In genomic region chr5:92813562-92813961, GRCm38 (mm10) we compare ENCODE assay signal across 15 mouse cellular contexts.
DNase-seq lines count a peak whose midpoint lies in the region; ATAC-seq and TF ChIP-seq lines count a peak whose summit lies in the region.
"Had no signal": no experiment of that assay in that cellular context is flagged by ENCODE, and none has a peak within 500 bp of the region (broad histone marks: within the 10 kb centered on the region; RNA-seq: fewer than 3 reads in every experiment).

No protein-coding gene starts in this region.

- H3K9ac ChIP-seq in heart, embryonic 11.5 days (ENCODE audit: low read depth, low read length): no peak overlapping the region
- H3K9ac ChIP-seq in intestine, embryonic 15.5 days: no peak overlapping the region
- no peak overlapping the region for H3K9ac ChIP-seq in intestine, postnatal 0 days (ENCODE audit: low read depth, low read length)
- no peak overlapping the region for H3K9ac ChIP-seq in lung, postnatal 0 days (replicated peaks; ENCODE audit: low read depth)
- H3K9ac ChIP-seq: limb, embryonic 15.5 days; liver, embryonic 15.5 days; neural tube, embryonic 13.5 days had no signal

- no peak overlapping the region for H3K4me3 ChIP-seq in heart, embryonic 10.5 days
- H3K4me3 ChIP-seq in heart, embryonic 11.5 days (ENCODE audit: low read depth, low read length): no peak overlapping the region
- H3K4me3 ChIP-seq in intestine, embryonic 15.5 days (replicated peaks): no peak overlapping the region
- H3K4me3 ChIP-seq in intestine, postnatal 0 days (ENCODE audit: low read depth, low read length): no peak overlapping the region
- no peak overlapping the region for H3K4me3 ChIP-seq in lung, postnatal 0 days (ENCODE audit: low read depth, low read length)
- no peak overlapping the region for H3K4me3 ChIP-seq in embryonic facial prominence, embryonic 10.5 days
- H3K4me3 ChIP-seq: gastrocnemius, adult 2 months; limb, embryonic 15.5 days; liver, embryonic 15.5 days; neural tube, embryonic 13.5 days had no signal

- H3K4me2 ChIP-seq in heart, embryonic 11.5 days: no peak overlapping the region
- H3K4me2 ChIP-seq in intestine, embryonic 15.5 days (replicated peaks): no peak overlapping the region
- H3K4me2 ChIP-seq in intestine, postnatal 0 days (replicated peaks; ENCODE audit: low read depth): no peak overlapping the region
- no peak overlapping the region for H3K4me2 ChIP-seq in lung, postnatal 0 days (replicated peaks; ENCODE audit: low read depth, low read length)
- H3K4me2 ChIP-seq: limb, embryonic 15.5 days; liver, embryonic 15.5 days; neural tube, embryonic 13.5 days had no signal

- peaks cover 4% of the 10 kb centered on the region; the same call in 1 of the 2 replicates for H3K36me3 ChIP-seq in heart, embryonic 10.5 days
- H3K36me3 ChIP-seq in heart, embryonic 11.5 days (ENCODE audit: control insufficient read depth, insufficient read depth, low read length): no peaks in the 10 kb centered on the region
- H3K36me3 ChIP-seq in intestine, embryonic 15.5 days: no peaks in the 10 kb centered on the region
- H3K36me3 ChIP-seq in intestine, postnatal 0 days (ENCODE audit: control insufficient read depth, insufficient read depth): no peaks in the 10 kb centered on the region
- H3K36me3 ChIP-seq in lung, postnatal 0 days (ENCODE audit: insufficient read depth, low read length): no peaks in the 10 kb centered on the region
- no peaks in the 10 kb centered on the region for H3K36me3 ChIP-seq in embryonic facial prominence, embryonic 10.5 days (replicated peaks)
- H3K36me3 ChIP-seq: limb, embryonic 15.5 days; liver, embryonic 15.5 days; neural tube, embryonic 13.5 days had no signal

- peak overlapping the region; percentile 59 for H3K27ac ChIP-seq in heart, embryonic 10.5 days
- no peak overlapping the region for H3K27ac ChIP-seq in heart, embryonic 11.5 days (ENCODE audit: low read depth, low read length)
- H3K27ac ChIP-seq in intestine, embryonic 15.5 days: 0 out of 2 replicates have a peak overlapping the region, but pooled peaks have one; percentile 36
- no peak overlapping the region for H3K27ac ChIP-seq in intestine, postnatal 0 days (ENCODE audit: low read depth, low read length)
- H3K27ac ChIP-seq in lung, postnatal 0 days (ENCODE audit: low read length): peak overlapping the region; percentile 6; the same call in 1 of the 2 replicates
- H3K27ac ChIP-seq in embryonic facial prominence, embryonic 10.5 days (replicated peaks): peak overlapping the region; percentile 78
- H3K27ac ChIP-seq: gastrocnemius, adult 2 months; limb, embryonic 15.5 days; liver, embryonic 15.5 days; neural tube, embryonic 13.5 days had no signal

- no peak for TF ChIP-seq CTCF in intestine, postnatal 0 days (IDR thresholded peaks at IDR 0.05; ENCODE audit: low read depth)
- TF ChIP-seq CTCF in lung, postnatal 0 days (IDR thresholded peaks at IDR 0.05): no peak

- H3K27me3 ChIP-seq in heart, embryonic 10.5 days (ENCODE audit: insufficient read depth, poor library complexity, severe bottlenecking): no peaks in the 10 kb centered on the region
- H3K27me3 ChIP-seq in heart, embryonic 11.5 days (ENCODE audit: control insufficient read depth, insufficient read depth, low read length): no peaks in the 10 kb centered on the region
- no peaks in the 10 kb centered on the region for H3K27me3 ChIP-seq in intestine, embryonic 15.5 days (replicated peaks)
- no peaks in the 10 kb centered on the region for H3K27me3 ChIP-seq in intestine, postnatal 0 days (replicated peaks; ENCODE audit: control insufficient read depth, insufficient read depth, low read length)
- H3K27me3 ChIP-seq in lung, postnatal 0 days (replicated peaks; ENCODE audit: insufficient read depth, low read length): no peaks in the 10 kb centered on the region
- peaks cover 15% of the 10 kb centered on the region for H3K27me3 ChIP-seq in embryonic facial prominence, embryonic 10.5 days (replicated peaks; ENCODE audit: low read depth, poor library complexity, severe bottlenecking)
- H3K27me3 ChIP-seq: limb, embryonic 15.5 days had no signal

- no peak for TF ChIP-seq EP300 in lung, postnatal 0 days (IDR thresholded peaks at IDR 0.05)

- H3K9me3 ChIP-seq in heart, embryonic 10.5 days: no peaks in the 10 kb centered on the region
- H3K9me3 ChIP-seq in heart, embryonic 11.5 days (replicated peaks; ENCODE audit: control insufficient read depth, low read length): no peaks in the 10 kb centered on the region
- no peaks in the 10 kb centered on the region for H3K9me3 ChIP-seq in intestine, embryonic 15.5 days
- H3K9me3 ChIP-seq in intestine, postnatal 0 days (ENCODE audit: control insufficient read depth): no peaks in the 10 kb centered on the region
- H3K9me3 ChIP-seq in lung, postnatal 0 days (ENCODE audit: low read length): no peaks in the 10 kb centered on the region
- no peaks in the 10 kb centered on the region for H3K9me3 ChIP-seq in embryonic facial prominence, embryonic 10.5 days
- H3K9me3 ChIP-seq: limb, embryonic 15.5 days; liver, embryonic 15.5 days; neural tube, embryonic 13.5 days had no signal

- no peak for DNase-seq in heart, embryonic 10.5 days (ENCODE audit: low spot score)
- DNase-seq in lung, postnatal 0 days (ENCODE audit: low spot score): no peak
- no peak for DNase-seq in lung, postnatal 10 days
- DNase-seq in embryonic facial prominence, embryonic 10.5 days (ENCODE audit: low spot score): no peak
- no peak for DNase-seq in thymus, postnatal 4 days
- DNase-seq: adrenal gland, adult 2 months; cerebellum, adult 8-10 months; gastrocnemius, adult 2 months had no signal

- ATAC-seq in heart, embryonic 11.5 days (replicated peaks; ENCODE audit: insufficient number of reproducible peaks, low FRiP score, low TSS enrichment): no peak
- ATAC-seq in intestine, embryonic 15.5 days: no peak
- ATAC-seq in intestine, postnatal 0 days: no peak
- ATAC-seq in lung, postnatal 0 days: no peak
- ATAC-seq: hindbrain, embryonic 16.5 days had no signal

- peaks cover 49% of the 10 kb centered on the region for H3K4me1 ChIP-seq in heart, embryonic 10.5 days
- peaks cover 23% of the 10 kb centered on the region for H3K4me1 ChIP-seq in heart, embryonic 11.5 days (ENCODE audit: control insufficient read depth, insufficient read depth, low read length)
- H3K4me1 ChIP-seq in intestine, embryonic 15.5 days (replicated peaks): peaks cover 33% of the 10 kb centered on the region
- H3K4me1 ChIP-seq in intestine, postnatal 0 days (replicated peaks; ENCODE audit: control insufficient read depth, insufficient read depth, low read length): peaks cover 15% of the 10 kb centered on the region
- H3K4me1 ChIP-seq in lung, postnatal 0 days (ENCODE audit: insufficient read depth, low read depth, low read length): peaks cover 4% of the 10 kb centered on the region; the same call in 1 of the 2 replicates
- peaks cover 50% of the 10 kb centered on the region for H3K4me1 ChIP-seq in embryonic facial prominence, embryonic 10.5 days
- H3K4me1 ChIP-seq: liver, embryonic 15.5 days had no signal

- WGBS in heart, embryonic 10.5 days: 80% methylated on average over 5 of the region's 5 CpGs
- 77% methylated on average over 5 of the region's 5 CpGs for WGBS in heart, embryonic 11.5 days (ENCODE audit: insufficient replicate concordance)
- WGBS in intestine, embryonic 15.5 days: 85% methylated on average over 5 of the region's 5 CpGs
- 83% methylated on average over 5 of the region's 5 CpGs for WGBS in intestine, postnatal 0 days
- WGBS in lung, postnatal 0 days: 82% methylated on average over 5 of the region's 5 CpGs
- 83% methylated on average over 5 of the region's 5 CpGs for WGBS in embryonic facial prominence, embryonic 10.5 days

Comparison
In these comparisons a context has a peak if more than half of its experiments do, and no peak if none do; other contexts are left out.
1. H3K27ac ChIP-seq: peak in heart, embryonic 10.5 days (single experiment), intestine, embryonic 15.5 days (single experiment), lung, postnatal 0 days (single experiment) and embryonic facial prominence, embryonic 10.5 days (single experiment); none in heart, embryonic 11.5 days (single experiment) and intestine, postnatal 0 days (single experiment).